Mouse (Mus musculus): ENCODE measurements around the gene Ghrhr.

GRCm38 (mm10) chr6:55410119-55410775, 34.2 kb downstream of the Ghrhr start:
- TF ChIP-seq POLR2A (IDR thresholded peaks at IDR 0.05; ENCODE audit: extremely low read depth, insufficient read depth, low read length) (no peak), CTCF (IDR thresholded peaks at IDR 0.05; ENCODE audit: low read depth, low read length) (no peak)
